In the genomic region with DNA sequence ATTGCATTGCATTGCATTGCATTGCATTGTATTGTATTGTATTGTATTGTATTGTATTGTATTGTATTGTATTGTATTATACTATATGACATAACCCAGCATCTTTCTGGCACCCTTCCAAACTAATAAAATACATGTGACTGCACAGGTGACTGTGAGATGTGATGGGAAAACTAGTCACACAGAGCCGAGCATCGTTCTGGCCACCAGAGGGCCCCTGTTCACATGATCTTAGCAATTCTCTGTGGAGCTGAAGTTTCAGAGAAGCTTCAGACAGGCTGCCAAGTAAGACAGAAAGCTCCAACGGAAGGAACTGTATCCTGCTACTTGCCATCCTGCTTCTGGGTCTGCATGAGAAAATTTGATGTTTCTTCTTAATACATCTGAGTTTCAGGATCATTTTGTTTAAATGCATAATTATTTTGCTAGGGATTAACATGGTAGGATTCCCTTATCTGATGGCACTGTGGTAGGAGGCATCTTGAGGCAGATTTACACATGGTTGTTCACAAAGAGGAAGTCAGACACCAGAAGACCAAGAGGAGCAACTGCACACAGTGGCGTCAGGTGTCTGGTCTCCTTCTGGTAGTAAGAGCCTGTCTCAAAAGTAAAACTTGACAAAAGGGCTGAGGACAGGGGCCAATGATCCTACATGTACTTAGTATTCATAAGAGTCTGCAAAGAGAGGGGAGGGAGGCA, we compare ENCODE assay signal across 10 mouse cellular contexts.
DNase-seq lines count a peak whose midpoint lies in the region; ATAC-seq and TF ChIP-seq lines count a peak whose summit lies in the region.
"Had no signal": no experiment of that assay in that cellular context is flagged by ENCODE, and none has a peak within 500 bp of the region (broad histone marks: within the 10 kb centered on the region; RNA-seq: fewer than 3 reads in every experiment).

No protein-coding gene starts in this region.

- 16% methylated on average over 4 of the region's 4 CpGs for WGBS in stomach, postnatal 0 days
- 3% methylated on average over 4 of the region's 4 CpGs for WGBS in thymus, adult 2 months

- H3K4me3 ChIP-seq in stomach, postnatal 0 days (ENCODE audit: low read depth, low read length): no peak overlapping the region
- no peak overlapping the region for H3K4me3 ChIP-seq in thymus, adult 2 months (ENCODE audit: control insufficient read depth, insufficient read depth, low read length)
- H3K4me3 ChIP-seq: embryonic facial prominence, embryonic 12.5 days; lung, embryonic 15.5 days had no signal

- no peak for TF ChIP-seq EP300 in stomach, postnatal 0 days (optimal IDR thresholded peaks at IDR 0.05)

- H3K4me1 ChIP-seq in stomach, postnatal 0 days (replicated peaks; ENCODE audit: control insufficient read depth, insufficient read depth): no peaks in the 10 kb centered on the region
- H3K4me1 ChIP-seq in thymus, adult 2 months (replicated peaks; ENCODE audit: control insufficient read depth, insufficient read depth, low read length): no peaks in the 10 kb centered on the region
- H3K4me1 ChIP-seq: lung, embryonic 15.5 days had no signal

- H3K36me3 ChIP-seq in stomach, postnatal 0 days (ENCODE audit: control insufficient read depth, insufficient read depth, low read length): no peaks in the 10 kb centered on the region
- H3K36me3 ChIP-seq in thymus, adult 2 months (ENCODE audit: control insufficient read depth, insufficient read depth, low read length): no peaks in the 10 kb centered on the region
- H3K36me3 ChIP-seq: embryonic facial prominence, embryonic 12.5 days; lung, embryonic 15.5 days had no signal

- no peak overlapping the region for H3K9ac ChIP-seq in stomach, postnatal 0 days (ENCODE audit: low read length)
- H3K9ac ChIP-seq: embryonic facial prominence, embryonic 12.5 days; lung, embryonic 15.5 days had no signal

- H3K27ac ChIP-seq in stomach, postnatal 0 days (replicated peaks): no peak overlapping the region
- H3K27ac ChIP-seq in thymus, adult 2 months (ENCODE audit: control insufficient read depth, insufficient read depth, low read length): no peak overlapping the region
- H3K27ac ChIP-seq: embryonic facial prominence, embryonic 12.5 days; lung, embryonic 15.5 days had no signal

- H3K9me3 ChIP-seq in stomach, postnatal 0 days (ENCODE audit: control insufficient read depth, low read length): no peaks in the 10 kb centered on the region
- H3K9me3 ChIP-seq: embryonic facial prominence, embryonic 12.5 days; lung, embryonic 15.5 days had no signal

- TF ChIP-seq POLR2A in thymus, adult 2 months (IDR thresholded peaks at IDR 0.05; ENCODE audit: control insufficient read depth, extremely low read depth, insufficient read depth, low read length, poor library complexity): no peak

- peak; percentile 79 for TF ChIP-seq CTCF in stomach, postnatal 0 days (IDR thresholded peaks at IDR 0.05; ENCODE audit: low read depth)
- TF ChIP-seq CTCF in thymus, adult 2 months (IDR thresholded peaks at IDR 0.05; ENCODE audit: borderline replicate concordance, control insufficient read depth, extremely low read depth, insufficient read depth, low read length, poor library complexity): no peak

- ATAC-seq in stomach, postnatal 0 days (ENCODE audit: low FRiP score, low TSS enrichment): no peak

- H3K27me3 ChIP-seq in stomach, postnatal 0 days (ENCODE audit: control insufficient read depth, insufficient read depth, low read length): no peaks in the 10 kb centered on the region
- no peaks in the 10 kb centered on the region for H3K27me3 ChIP-seq in thymus, adult 2 months (ENCODE audit: control insufficient read depth, insufficient read depth, low read length)
- H3K27me3 ChIP-seq: embryonic facial prominence, embryonic 12.5 days; lung, embryonic 15.5 days had no signal

- peak; percentile 47 for DNase-seq in layer of hippocampus, adult 11-12 months (ENCODE audit: low spot score)
- DNase-seq in layer of hippocampus, adult 9-10 months (ENCODE audit: low spot score): no peak
- DNase-seq in R1 (ENCODE audit: low read depth, low spot score): peak; percentile 38
- peak; percentile 42 for DNase-seq in embryo, embryonic 9.5 days (ENCODE audit: extremely low spot score)
- DNase-seq in kidney, adult 8-10 months: peak; percentile 17 to 42
- DNase-seq in lung, postnatal 10 days: peak; percentile 66
- peak; percentile 55 for DNase-seq in stomach, postnatal 0 days (ENCODE audit: low spot score)
- DNase-seq in thymus, adult 2 months: no peak

- H3K4me2 ChIP-seq in stomach, postnatal 0 days (replicated peaks; ENCODE audit: low read depth): no peak overlapping the region
- H3K4me2 ChIP-seq: embryonic facial prominence, embryonic 12.5 days; lung, embryonic 15.5 days had no signal

Comparison
In these comparisons a context has a peak if more than half of its experiments do, and no peak if none do; other contexts are left out.
1. DNase-seq: peak in layer of hippocampus, adult 11-12 months (single experiment), R1 (single experiment), embryo, embryonic 9.5 days (single experiment), kidney, adult 8-10 months (2 of 2), lung, postnatal 10 days (single experiment) and stomach, postnatal 0 days (single experiment); none in layer of hippocampus, adult 9-10 months (single experiment) and thymus, adult 2 months (single experiment).